Mouse (Mus musculus): ENCODE results near the gene Shq1.

The Shq1 gene

DNA sequence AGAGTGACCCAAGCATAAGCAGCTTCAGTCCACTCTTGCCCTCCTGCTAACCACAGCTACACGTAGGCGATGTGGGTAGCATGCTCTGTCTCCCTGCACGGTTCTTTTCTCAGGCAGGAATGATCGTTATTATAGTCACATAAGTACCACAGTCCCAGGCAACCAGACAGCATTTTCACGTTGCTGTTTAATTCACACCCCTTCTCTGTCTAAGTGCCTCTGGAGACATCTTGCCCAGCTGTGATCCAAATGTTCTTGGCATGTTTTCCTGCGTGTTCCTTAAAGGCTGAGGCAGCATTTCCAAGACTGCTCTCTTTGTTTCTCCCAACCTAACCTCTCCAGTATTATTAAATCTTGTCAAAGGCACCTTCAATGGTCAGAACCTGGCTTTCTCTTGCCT lies 67.3 kb downstream of the Shq1 start:
- no peak for DNase-seq (ENCODE audit: low read depth, low spot score)

DNA sequence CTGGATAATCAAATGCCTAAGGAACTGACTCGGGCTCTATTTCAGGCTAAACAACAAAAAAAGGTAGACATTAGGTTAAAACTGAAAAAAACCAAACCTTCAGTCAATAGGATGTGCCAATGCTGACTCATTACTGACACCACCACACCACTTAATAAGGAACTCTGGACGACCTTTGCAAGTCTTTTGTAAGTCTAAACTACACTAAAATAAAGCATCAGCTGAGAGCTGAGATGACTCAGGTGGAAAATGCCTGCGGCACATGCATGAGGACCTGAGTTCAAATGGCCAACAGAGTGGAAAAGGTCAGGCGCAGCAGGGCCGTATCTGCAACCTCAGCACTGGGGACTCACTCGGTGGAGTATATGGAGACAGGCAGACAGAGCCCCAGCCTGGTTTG lies 69.3 kb downstream of the Shq1 start:
- DNase-seq (ENCODE audit: low read depth, low spot score): peak; percentile 28

DNA sequence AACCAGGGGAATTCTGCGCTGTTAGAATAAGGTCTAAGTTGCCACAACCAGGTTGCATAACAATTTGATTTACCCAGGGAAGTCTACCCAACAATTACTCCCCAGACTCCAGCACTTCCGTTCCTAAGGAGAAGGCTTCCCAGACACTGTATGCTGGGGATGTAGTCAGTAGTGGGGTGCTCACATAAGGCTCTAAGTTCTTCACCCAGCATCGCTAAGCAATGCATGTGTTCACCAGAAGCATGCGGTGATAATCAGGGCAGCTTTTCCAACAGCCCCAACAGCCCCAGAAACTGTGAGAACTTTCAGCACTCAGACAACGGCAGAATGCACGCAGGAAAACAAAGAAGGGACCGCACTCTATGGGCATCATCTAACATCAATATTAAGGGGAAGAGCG lies 77.1 kb downstream of the Shq1 start:
- no peak for DNase-seq (ENCODE audit: low read depth, low spot score)

DNA sequence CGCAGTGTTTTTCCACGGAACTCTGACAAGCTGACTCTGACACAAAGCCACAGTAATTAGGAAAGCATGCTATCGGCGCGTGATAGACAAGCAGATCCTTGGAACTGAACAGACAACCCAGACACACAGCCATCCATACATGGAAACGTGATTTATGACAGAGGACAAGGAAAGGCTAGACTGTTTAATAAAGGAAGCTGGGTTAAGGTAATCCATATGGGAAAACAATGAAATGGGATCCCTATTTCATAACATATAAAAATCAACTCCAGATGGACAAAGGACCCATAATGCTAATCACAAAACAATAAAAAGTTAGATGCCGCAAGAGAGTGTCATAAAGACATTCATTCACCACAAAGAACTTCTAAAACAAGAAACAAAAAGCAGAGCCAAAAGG lies 78.0 kb downstream of the Shq1 start:
- no peak for DNase-seq (ENCODE audit: low read depth, low spot score)

DNA sequence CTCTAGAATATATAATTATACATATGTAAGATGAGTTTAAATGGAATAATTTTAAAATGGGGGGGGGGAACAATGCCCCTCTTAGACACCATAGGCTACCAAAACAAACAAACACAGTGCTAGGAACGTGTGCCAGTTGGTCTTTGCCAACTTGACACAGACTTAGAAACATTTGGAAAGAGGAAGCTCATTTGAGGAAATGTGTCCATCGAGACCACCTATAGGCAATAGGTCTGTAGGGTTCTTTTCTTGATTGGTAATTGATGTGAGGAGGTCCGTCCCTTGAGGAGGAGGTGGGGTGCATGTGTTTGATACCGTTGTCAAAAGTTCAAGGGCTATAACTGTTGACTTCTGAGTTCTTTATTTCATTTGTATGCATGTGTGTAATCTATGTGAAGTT lies 80.4 kb downstream of the Shq1 start:
- no peak for DNase-seq (ENCODE audit: low read depth, low spot score)

DNA sequence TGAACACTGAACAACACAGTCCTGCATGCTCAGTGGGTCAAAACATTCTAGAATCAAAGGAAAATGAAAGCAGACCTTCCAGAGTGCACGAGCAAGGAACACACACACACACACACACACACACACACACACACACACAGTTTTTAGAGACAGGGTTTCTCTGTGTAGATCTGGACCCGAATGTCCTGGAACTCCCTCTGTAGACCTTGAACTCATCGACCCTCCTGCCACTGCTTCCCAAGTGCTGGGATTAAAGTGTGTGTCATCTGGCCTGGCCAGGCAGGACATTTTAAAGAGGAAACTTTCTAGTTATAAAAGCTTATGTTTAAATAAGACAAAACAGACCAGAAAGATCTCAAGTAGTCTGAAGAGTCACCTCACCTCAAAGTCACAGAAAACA lies 82.1 kb downstream of the Shq1 start:
- no peak for DNase-seq (ENCODE audit: low read depth, low spot score)

DNA sequence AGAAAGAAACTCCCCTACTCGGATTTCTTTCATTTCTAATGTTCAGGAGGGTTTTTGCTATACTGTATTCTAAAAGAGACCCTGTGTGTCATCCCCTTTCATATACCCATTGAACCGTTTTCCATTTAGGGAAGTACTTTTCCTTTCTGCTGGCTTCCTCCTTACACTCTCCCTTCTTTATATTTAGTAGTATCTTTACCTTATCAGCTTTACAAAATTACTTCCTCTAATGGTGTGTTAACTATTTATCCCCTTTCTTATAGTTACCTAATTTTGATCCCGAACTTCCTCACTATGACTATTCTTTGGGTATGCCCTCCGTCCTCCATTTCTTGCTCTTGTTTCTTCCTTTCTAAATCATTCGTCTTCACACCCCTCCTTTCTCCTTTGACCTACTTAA lies 84.2 kb downstream of the Shq1 start:
- no peak for DNase-seq (ENCODE audit: low read depth, low spot score)

DNA sequence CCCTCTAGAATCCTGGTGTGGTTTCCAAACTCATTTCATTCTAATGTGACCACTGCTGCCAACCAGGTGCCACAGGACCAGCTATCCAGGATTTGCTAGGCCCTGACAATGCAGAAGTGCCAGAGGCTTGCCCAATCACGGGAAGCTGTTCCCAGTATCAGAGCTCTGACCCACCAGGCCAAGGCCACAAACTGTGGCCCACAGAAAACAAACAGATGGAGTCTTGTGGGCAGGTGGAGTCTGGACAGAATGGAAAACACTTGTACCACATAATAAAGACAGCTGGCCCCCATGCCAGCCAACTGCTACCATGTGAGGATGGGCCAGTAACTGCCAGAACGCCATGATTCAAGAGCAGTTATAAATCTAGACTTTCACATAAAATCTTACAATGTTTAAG lies 89.0 kb downstream of the Shq1 start:
- no peak for DNase-seq (ENCODE audit: low read depth, low spot score)

DNA sequence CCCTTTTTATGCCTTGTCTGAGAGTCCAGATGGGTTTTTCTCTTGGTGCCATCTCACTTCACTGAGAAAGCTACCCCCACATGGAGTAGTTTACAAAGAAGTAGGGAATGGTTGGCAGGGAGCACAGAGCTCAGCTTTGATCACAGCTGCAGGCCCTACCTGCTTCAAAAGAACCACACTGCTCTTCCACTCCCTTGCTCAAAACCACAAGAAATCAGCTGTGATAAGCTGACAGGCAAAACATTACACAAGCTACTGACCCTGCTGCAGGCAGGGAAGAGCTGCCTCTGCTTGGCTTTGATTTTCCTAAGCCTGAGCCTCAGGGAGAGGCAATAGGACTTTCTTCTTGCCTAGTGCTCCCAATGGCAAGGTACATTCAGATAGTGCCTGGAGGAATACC lies 89.9 kb downstream of the Shq1 start:
- no peak for DNase-seq (ENCODE audit: low read depth, low spot score)

DNA sequence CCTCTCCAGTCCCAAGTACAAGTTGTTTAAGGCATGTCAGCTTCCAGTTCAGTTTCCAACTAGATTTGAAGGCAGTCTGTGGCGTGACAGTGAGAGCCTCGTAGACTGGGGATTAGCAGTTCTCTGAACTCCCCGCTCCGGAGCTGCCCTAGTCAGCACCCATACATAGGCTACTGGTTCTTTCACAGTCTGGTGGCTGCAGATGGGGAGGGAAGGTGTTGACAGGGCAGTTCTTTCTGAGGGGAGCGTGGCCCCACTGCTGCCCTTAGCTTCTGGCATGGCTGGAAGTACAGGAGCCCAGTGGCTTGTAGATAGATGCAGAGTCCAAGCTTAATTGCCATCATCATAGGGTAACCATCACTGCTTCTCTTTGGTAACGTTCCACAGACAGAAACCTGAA lies 93.4 kb downstream of the Shq1 start:
- no peak for DNase-seq (ENCODE audit: low read depth, low spot score)

DNA sequence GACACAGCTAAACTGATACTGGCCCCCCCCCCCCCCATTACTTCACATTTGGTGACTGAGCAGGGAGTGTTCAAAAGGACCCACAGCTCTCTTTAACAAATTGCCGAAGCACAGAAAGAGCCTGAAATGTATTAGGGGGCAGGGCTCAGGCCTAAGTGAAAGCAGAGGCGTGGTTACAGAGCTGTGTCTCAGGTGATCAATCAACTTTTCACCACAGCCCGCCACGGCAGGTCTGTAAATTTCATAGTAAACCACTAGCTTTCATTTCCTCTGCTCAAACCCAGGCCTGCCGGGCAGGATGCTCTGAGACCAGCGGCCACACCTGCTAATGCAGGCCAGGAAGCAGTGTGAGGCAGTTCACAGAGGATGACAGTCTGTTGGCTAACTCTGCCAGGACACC lies 94.8 kb downstream of the Shq1 start:
- DNase-seq (ENCODE audit: low read depth, low spot score): no peak

DNA sequence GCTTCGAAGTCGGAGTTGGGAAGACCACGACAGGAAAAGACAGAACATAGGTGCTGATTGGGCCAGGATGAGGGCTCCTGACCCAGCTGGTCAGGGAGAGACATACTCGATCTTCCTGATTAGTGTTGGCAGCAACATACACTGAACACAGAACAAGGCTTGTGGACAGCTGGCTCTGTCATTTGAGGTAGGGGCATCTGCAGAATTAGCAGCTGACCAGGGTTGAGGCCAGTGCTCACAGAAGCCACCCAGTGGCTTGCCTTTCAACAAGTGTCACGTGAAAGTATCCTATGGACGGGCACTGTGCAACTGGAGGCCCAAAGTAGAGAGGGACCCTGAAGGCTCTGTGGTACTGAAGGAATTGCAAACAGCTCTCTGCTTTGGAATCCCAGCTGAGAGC lies 104.2 kb downstream of the Shq1 start:
- DNase-seq (ENCODE audit: low read depth, low spot score): no peak

DNA sequence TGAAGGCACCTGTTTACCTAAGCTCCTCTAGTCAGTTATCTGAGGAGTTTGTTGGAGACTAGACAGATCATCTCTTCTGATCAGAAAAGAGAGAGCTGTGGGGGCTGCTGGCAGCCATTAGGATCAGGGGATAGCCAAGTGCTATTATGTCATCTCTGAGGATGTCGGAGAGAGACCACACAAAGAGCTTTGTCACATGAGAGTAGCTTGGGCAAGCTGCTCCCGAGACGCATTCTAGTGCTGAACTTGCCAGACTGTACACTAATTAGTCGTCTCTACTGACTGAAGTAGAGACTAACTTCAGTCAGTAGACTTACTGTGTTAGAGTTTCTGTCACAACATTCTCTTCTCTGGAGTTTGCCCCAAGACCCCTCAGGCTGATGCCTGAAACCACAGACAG lies 106.4 kb downstream of the Shq1 start:
- DNase-seq (ENCODE audit: low read depth, low spot score): no peak

DNA sequence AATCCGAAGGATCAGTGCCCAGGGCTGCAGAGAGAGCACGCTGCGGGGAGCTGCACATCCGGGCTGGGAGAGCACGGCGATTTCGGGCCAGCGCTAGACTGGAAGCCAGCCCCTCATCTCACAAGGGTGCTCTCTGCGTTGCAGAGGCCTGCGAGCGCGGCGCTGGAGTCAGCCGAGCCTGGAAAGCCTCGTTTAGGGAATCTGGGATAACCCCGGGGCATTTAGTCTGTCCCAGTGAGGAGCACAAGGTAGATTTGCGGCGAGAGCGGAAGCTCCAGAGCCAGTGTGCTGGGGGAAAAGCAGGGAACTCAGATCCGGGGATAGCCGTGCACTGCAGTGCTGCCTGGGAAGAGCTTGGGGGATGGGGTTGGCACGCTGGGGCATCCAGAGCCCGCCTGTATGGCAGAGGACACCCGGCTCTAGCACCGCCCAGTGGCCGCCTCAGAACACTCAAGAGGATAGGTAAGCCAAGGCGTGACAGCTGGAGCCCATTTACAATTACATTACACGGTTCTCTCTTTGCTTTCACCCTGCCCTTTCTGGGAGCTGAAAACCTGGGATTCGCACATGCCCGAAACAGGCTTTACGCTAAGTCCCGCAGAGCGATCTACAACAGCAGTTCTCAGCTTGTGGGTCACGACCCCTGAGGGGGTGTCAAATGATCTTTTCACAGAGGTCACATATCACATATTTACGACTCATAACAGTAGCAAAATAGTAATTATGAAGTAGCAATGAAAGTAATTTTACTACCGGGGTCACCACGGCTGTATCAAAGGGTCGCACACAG lies 107.2 kb downstream of the Shq1 start:
- DNase-seq (ENCODE audit: low read depth, low spot score): peak; percentile 72

DNA sequence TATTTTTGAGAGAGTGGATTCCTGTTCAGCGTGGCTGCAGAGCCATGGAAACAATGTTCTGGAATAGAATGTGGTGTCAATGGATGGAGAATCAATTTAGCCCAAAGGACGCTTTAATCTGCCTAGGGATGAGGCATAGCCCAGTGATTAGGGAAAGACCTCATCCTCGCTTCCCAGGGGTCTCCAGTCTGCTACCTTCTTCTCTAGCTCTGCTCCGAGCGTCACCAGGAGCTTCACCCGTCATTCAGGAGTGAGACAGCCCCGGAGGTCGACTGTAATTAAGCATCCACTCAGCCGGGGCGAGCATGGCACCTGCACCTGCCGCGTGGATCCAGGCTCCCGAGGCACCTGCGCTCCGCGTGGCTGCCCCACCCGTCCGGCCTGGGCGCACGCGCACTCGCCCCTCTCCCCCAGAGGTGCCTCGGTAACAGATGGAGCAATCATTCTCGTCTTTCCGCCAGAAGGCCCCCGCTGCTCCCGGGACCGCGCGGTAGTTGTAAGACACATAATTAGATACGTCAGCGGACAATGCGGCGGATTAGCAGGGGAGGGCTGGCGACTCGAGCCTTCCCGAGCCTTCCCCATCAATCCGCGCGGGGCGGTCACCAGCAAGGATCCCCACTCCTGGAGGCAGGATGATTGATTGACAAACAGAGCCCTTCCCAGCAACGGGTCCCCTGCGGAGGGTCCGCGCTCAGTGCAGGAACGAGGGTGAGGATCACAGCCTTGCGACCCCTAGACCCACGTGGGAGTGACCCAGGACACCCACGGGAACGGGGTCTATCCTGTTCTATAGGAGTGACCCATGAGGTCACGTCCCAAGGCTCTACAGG lies 108.0 kb downstream of the Shq1 start:
- DNase-seq (ENCODE audit: low read depth, low spot score): peak; percentile 37

DNA sequence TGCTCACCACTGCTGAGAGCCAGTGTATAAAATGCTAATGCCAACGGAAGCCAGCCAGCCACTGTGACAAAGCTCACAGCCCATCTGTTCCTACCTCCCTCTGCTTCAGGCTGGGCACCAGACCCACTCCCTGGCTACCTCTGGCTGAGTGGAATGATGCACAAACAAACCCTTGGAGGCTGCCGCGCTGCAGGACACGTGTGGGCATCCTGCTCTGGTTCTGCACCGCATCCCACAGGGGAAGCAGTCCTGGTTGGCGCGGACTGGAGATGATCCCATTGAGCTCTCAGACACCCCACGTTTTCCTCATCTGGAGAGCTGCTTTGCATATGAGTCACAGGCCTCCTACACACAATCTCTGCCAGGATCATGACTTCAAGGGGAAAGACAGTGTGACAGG lies 112.9 kb downstream of the Shq1 start:
- DNase-seq (ENCODE audit: low read depth, low spot score): no peak

DNA sequence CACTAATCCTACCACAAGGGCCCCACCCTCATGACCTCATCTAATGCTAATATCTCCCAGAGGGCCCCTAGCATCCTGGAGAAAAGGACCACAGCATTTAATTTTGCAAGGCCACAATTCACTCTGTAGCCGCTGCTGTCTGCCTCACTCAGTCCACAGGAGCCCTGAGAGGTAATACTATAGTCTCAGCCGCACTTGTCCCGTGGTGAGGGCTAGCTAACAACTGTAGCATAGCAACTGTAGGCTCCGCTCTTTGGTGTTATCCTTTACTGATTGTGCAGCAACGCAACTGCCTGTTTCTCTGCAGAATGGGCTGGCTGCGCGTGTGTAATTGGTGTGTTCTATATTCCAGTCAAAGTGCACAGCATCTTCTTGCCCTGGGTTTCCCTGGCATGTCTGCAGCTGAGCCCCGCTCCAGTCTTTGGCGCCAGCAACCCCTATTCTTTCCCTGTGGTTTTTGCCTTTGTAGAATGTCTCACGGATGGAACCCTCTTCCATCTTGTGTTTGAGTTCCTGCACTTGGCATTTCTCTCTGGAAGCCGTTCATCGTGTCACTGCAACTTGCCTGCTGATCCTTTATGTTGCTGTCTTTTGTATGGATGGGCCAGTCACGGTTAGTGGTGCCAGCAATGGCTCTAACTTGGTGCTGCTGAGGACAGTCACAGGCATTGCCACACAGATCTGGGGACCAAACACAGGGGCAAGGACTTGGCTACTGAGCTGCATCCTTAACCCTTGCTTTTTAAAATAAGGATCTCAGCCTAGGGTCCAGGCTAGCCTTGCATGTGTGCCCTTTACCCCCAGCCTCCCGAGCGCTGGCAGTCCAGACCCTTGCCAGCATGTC lies 128.6 kb downstream of the Shq1 start:
- no peak for DNase-seq (ENCODE audit: low read depth, low spot score)

DNA sequence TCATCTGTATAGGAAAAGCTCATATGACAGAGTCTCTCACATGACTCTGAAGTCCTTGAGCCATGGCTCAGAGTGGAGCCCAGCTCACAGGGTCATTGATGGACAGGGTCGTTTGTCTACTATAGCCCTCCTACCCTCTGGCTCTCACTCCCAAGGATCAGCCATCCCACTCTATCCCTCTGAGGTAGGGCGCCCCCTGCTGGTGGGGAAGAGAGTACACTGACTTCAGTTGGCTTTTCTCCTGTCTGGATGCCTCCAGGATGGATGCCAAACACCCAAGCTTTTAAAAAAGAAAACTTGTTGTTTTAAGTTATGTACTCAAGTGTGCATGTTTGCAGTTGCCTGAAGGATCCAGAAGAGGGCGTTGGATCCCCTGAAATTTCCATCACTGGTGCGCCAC lies 131.3 kb downstream of the Shq1 start:
- peak; percentile 44 for DNase-seq (ENCODE audit: low read depth, low spot score)

DNA sequence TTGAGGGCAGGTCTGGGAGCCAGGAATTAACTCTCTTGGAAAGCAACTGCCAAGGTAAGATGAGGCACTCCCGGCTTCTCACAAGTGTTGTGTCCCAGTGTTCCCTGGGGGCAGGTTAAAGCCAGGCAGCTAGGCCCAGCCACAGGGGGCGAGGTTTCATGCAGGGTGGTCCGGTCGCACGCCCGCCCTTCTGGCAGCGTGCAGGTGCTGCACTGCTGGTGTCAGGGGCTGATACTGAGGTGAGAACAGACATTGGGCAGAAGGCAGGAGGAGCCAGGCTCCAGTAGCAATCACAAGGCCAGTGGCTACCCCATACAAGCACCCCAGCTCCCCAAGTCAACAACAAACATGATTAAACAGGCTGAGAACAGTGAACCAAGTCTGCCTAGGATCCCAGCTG lies 132.4 kb downstream of the Shq1 start:
- peak; percentile 26 for DNase-seq (ENCODE audit: low read depth, low spot score)

DNA sequence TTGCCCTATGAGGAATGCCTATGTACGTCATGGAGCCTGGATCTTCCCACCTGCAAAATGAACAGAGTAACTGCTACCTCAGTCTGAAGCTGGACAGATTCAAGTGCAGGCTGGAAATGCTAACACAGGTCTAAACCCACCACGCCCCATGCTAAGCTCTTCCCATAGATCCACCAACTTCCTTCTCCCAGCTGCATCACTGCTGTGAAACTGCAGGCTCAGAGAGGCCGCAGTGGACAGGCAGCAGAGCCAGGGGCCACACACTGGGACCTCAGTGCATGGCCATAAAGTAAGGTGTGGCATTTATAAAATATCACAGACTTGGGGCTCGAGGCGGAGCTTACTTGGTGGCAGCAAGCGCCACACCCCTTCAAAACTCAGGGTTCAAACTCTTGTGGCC lies 133.0 kb downstream of the Shq1 start:
- no peak for DNase-seq (ENCODE audit: low read depth, low spot score)

DNA sequence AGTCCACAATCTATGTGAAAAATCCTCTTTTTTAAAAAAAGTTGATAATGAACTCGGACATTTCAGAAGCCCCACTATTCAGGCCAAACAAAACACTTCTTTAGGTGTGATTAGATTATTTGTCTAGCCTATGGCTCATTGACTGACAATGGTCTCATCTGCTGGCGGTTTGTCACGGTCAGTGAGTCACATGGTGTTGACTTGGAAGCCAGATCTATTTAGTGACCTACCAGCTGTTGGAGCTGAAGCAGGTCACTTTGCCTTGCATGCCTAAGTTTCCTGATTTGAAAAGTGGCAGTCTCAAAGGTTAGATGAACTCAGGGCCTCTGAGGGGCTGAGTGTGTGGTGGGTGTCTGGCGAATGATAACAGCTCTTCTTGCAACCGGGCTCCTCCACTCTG lies 133.9 kb downstream of the Shq1 start:
- DNase-seq (ENCODE audit: low read depth, low spot score): no peak

DNA sequence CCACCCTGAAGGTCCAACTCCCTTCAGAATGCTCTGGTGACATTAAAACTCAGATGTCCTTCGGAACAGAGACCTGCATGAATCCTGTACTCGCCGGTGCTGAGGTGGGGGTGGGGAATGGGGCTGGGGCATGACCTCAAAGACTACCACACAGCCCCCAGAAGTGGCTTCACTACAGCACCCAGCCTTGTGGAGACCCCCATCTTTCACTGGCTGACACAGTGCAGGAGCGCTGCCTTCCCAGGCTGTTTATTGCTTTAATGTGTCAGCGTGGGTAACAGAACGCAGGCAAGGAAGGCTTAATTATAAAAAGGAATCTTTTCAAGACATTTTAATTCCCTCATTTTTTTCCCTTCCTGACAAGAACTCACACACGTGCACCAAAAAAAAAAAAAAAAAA lies 137.6 kb downstream of the Shq1 start:
- no peak for DNase-seq (ENCODE audit: low read depth, low spot score)

Measured in R1 (cell line).